Mouse (Mus musculus) stomach, embryonic 15.5 days (tissue): ENCODE measurements around the gene 2700049A03Rik. TPM values are rescaled to one million over a fixed set of nuclear protein-coding genes. Genes with fewer than 3 reads are reported as not detected.
"Not testable (repeated sequence)": the region's sequence is repeated elsewhere in the genome, so short reads cannot be mapped to it uniquely, and the experiment has no call there.

Experiments used
- ATAC-seq: fragments of 200-750 bp; cut with Nextera tagmentation; 2 replicates; pipeline ENCODE4 v1.8.0; 2017; ENCODE audit warnings: low read depth, moderate number of reproducible peaks, moderate TSS enrichment; ENCODE audit not compliant: insufficient read depth, low FRiP score
- H3K27ac ChIP-seq: fragments of 300-500 bp; sonication (generic); 2 replicates; pipeline ENCODE4 v1.5.1; 2015; ENCODE audit warnings: mild to moderate bottlenecking, inconsistent platforms
- H3K27me3 ChIP-seq: fragments of 300-500 bp; sonication (generic); replicated peaks from 2 replicates; pipeline ENCODE4 v1.6.1; 2015; ENCODE audit warnings: inconsistent platforms
- H3K36me3 ChIP-seq: fragments of 300-500 bp; sonication (generic); 2 replicates; pipeline ENCODE4 v1.6.1; 2015; ENCODE audit warnings: inconsistent platforms
- H3K4me1 ChIP-seq: fragments of 300-500 bp; sonication (generic); 2 replicates; pipeline ENCODE4 v1.6.1; 2015; ENCODE audit warnings: inconsistent platforms
- H3K4me2 ChIP-seq: fragments of 300-500 bp; sonication (generic); 2 replicates; pipeline ENCODE4 v1.6.1; 2015; ENCODE audit warnings: mild to moderate bottlenecking, inconsistent platforms
- H3K4me3 ChIP-seq: fragments of 300-500 bp; sonication (generic); replicated peaks from 2 replicates; pipeline ENCODE4 v1.5.1; 2015; ENCODE audit warnings: inconsistent platforms
- H3K9ac ChIP-seq: fragments of 300-500 bp; sonication (generic); 2 replicates; pipeline ENCODE4 v1.6.1; 2015; ENCODE audit warnings: inconsistent platforms
- H3K9me3 ChIP-seq: fragments of 300-500 bp; sonication (generic); 2 replicates; pipeline ENCODE4 v1.6.1; 2016; ENCODE audit warnings: inconsistent platforms
- WGBS: fragments of 180-500 bp; shearing (Covaris S2); methylation state at CpG from one replicate; pipeline ENCODE4 v1.1.7; 2015; 5-methylcytosine and 5-hydroxymethylcytosine counted together
- polyA plus RNA-seq: library from polyadenylated mRNA; unstranded; fragments of >200 nt; fragmentation: Nextera tagmentation; extraction: Ambion mirVana; gene quantifications from 2 replicates; pipeline ENCODE4 v1.2.1, GENCODE M21; 2015

Gene 2700049A03Rik
- polyA plus RNA-seq = 10.3 and 13.0 TPM in 2 replicates

GRCm38 (mm10) chr12:71136130-71136973 is at the start of gene 2700049A03Rik, which contains the start of gene Timm9:
2700049A03Rik (plus strand) TSS chr12:71136848.
Timm9 (minus strand) TSS chr12:71136684.
- WGBS = under 1% methylated on average over 52 of the region's 52 CpGs
- Histone ChIP-seq H3K9ac (peak within 1 kb of the TSS; percentile 97), H3K27ac (peak within 1 kb of the TSS; percentile 82), H3K27me3 (no peaks in the 10 kb centered on the region), H3K9me3 (no peaks in the 10 kb centered on the region), H3K4me3 (peak within 1 kb of the TSS; percentile 98), H3K4me1 (peaks cover 11% of the 10 kb centered on the region; the same call in 1 of the 2 replicates), H3K4me2 (peak within 1 kb of the TSS; percentile 87), H3K36me3 (peaks cover 22% of the 10 kb centered on the region)
- peak; percentile 90 for ATAC-seq

- H3K9ac ChIP-seq, H3K9me3 ChIP-seq, H3K27ac ChIP-seq, H3K36me3 ChIP-seq, H3K4me2 ChIP-seq, ATAC-seq, H3K4me1 ChIP-seq, H3K4me3 ChIP-seq, H3K27me3 ChIP-seq: not testable (repeated sequence)
- WGBS = 80% methylated on average over 4 of the region's 4 CpGs
Observed at GRCm38 (mm10) chr12:71104275-71104674, 32.4 kb upstream of the 2700049A03Rik start.

- H3K9me3 ChIP-seq = no peaks in the 10 kb centered on the region
- no peak overlapping the region for H3K27ac ChIP-seq
- no peak overlapping the region for H3K4me2 ChIP-seq
- 0 out of 2 replicates have a peak, but pooled peaks cover 6% of the 10 kb centered on the region for H3K4me1 ChIP-seq
- WGBS = 80% methylated on average over 6 of the region's 6 CpGs
- no peaks in the 10 kb centered on the region for H3K27me3 ChIP-seq
- no peak overlapping the region for H3K9ac ChIP-seq
- H3K36me3 ChIP-seq = no peaks in the 10 kb centered on the region
- H3K4me3 ChIP-seq = no peak overlapping the region
- ATAC-seq = no peak
Observed at GRCm38 (mm10) chr12:71107216-71107771, 29.4 kb upstream of the 2700049A03Rik start.

- peak within 1 kb of the TSS; percentile 54 for H3K4me2 ChIP-seq
- WGBS = 6% methylated on average over 33 of the region's 33 CpGs
- 0 out of 2 replicates have a peak, but pooled peaks cover 6% of the 10 kb centered on the region for H3K4me1 ChIP-seq
- H3K27ac ChIP-seq = no peak within 1 kb of the TSS
- peak within 1 kb of the TSS; percentile 25 for H3K4me3 ChIP-seq
- no peak within 1 kb of the TSS for H3K9ac ChIP-seq
- 0 out of 2 replicates have a peak, but pooled peaks cover 3% of the 10 kb centered on the region for H3K27me3 ChIP-seq
- no peaks in the 10 kb centered on the region for H3K36me3 ChIP-seq
- ATAC-seq = no peak; the same call in 1 of the 2 replicates
- H3K9me3 ChIP-seq = no peaks in the 10 kb centered on the region
Observed at GRCm38 (mm10) chr12:71111331-71111730, 25.3 kb upstream of the 2700049A03Rik start, which contains the start of gene Tomm20l. Tomm20l (plus strand) TSS chr12:71111428.

GRCm38 (mm10) chr12:71113074-71113473 is 23.6 kb upstream of the 2700049A03Rik start:
- 0 out of 2 replicates have a peak, but pooled peaks cover 6% of the 10 kb centered on the region for H3K4me1 ChIP-seq
- H3K9ac ChIP-seq = no peak overlapping the region
- H3K36me3 ChIP-seq = no peaks in the 10 kb centered on the region
- H3K4me3 ChIP-seq = no peak overlapping the region
- H3K27me3 ChIP-seq = 0 out of 2 replicates have a peak, but pooled peaks cover 3% of the 10 kb centered on the region
- WGBS = 76% methylated on average over 10 of the region's 10 CpGs
- no peak for ATAC-seq
- no peak overlapping the region for H3K27ac ChIP-seq
- H3K4me2 ChIP-seq = no peak overlapping the region
- H3K9me3 ChIP-seq = no peaks in the 10 kb centered on the region

- Histone ChIP-seq H3K4me1 (0 out of 2 replicates have a peak, but pooled peaks cover 6% of the 10 kb centered on the region), H3K27me3 (0 out of 2 replicates have a peak, but pooled peaks cover 3% of the 10 kb centered on the region), H3K9me3 (no peaks in the 10 kb centered on the region), H3K4me3 (no peak overlapping the region), H3K27ac (no peak overlapping the region), H3K9ac (no peak overlapping the region), H3K4me2 (no peak overlapping the region), H3K36me3 (no peaks in the 10 kb centered on the region)
- 26% methylated on average over 12 of the region's 12 CpGs for WGBS
- peak; percentile 63; the same call in 1 of the 2 replicates for ATAC-seq
Observed at GRCm38 (mm10) chr12:71113675-71114288, 22.9 kb upstream of the 2700049A03Rik start.

GRCm38 (mm10) chr12:71116411-71116810 is 20.2 kb upstream of the 2700049A03Rik start:
- no peak for ATAC-seq
- Histone ChIP-seq H3K27me3 (0 out of 2 replicates have a peak, but pooled peaks cover 3% of the 10 kb centered on the region), H3K9ac (no peak overlapping the region), H3K36me3 (no peaks in the 10 kb centered on the region), H3K9me3 (no peaks in the 10 kb centered on the region), H3K4me1 (0 out of 2 replicates have a peak, but pooled peaks cover 2% of the 10 kb centered on the region), H3K4me2 (no peak overlapping the region), H3K27ac (no peak overlapping the region), H3K4me3 (no peak overlapping the region)
- 76% methylated on average over 5 of the region's 5 CpGs for WGBS

GRCm38 (mm10) chr12:71122731-71123130 is 13.9 kb upstream of the 2700049A03Rik start:
- H3K36me3 ChIP-seq = peaks cover 25% of the 10 kb centered on the region
- H3K4me1 ChIP-seq = no peaks in the 10 kb centered on the region
- ATAC-seq = no peak
- H3K27me3 ChIP-seq = no peaks in the 10 kb centered on the region
- no peaks in the 10 kb centered on the region for H3K9me3 ChIP-seq
- H3K4me2 ChIP-seq = no peak overlapping the region
- 90% methylated on average over 10 of the region's 10 CpGs for WGBS
- no peak overlapping the region for H3K9ac ChIP-seq
- no peak overlapping the region for H3K4me3 ChIP-seq
- H3K27ac ChIP-seq = no peak overlapping the region

GRCm38 (mm10) chr12:71123286-71123685 is 13.4 kb upstream of the 2700049A03Rik start:
- no peak overlapping the region for H3K4me3 ChIP-seq
- H3K27ac ChIP-seq = no peak overlapping the region
- no peak overlapping the region for H3K4me2 ChIP-seq
- H3K27me3 ChIP-seq = no peaks in the 10 kb centered on the region
- H3K36me3 ChIP-seq = peaks cover 25% of the 10 kb centered on the region
- H3K9me3 ChIP-seq = no peaks in the 10 kb centered on the region
- no peak overlapping the region for H3K9ac ChIP-seq
- ATAC-seq = no peak
- no peaks in the 10 kb centered on the region for H3K4me1 ChIP-seq
- WGBS = 85% methylated on average over 9 of the region's 9 CpGs

- H3K4me2 ChIP-seq = peak overlapping the region; percentile 87
- no peak overlapping the region for H3K27ac ChIP-seq
- no peak overlapping the region; the same call in 1 of the 2 replicates for H3K9ac ChIP-seq
- no peaks in the 10 kb centered on the region for H3K27me3 ChIP-seq
- no peak for ATAC-seq
- WGBS = 20% methylated on average over 5 of the region's 5 CpGs
- peaks cover 21% of the 10 kb centered on the region for H3K36me3 ChIP-seq
- H3K9me3 ChIP-seq = no peaks in the 10 kb centered on the region
- peak overlapping the region; percentile 98 for H3K4me3 ChIP-seq
- peaks cover 11% of the 10 kb centered on the region; the same call in 1 of the 2 replicates for H3K4me1 ChIP-seq
Observed at GRCm38 (mm10) chr12:71135581-71135980, 1.1 kb upstream of the 2700049A03Rik start.

GRCm38 (mm10) chr12:71136974-71137491 is 385 bp downstream of the 2700049A03Rik start:
- Histone ChIP-seq H3K4me2 (peak overlapping the region; percentile 87), H3K36me3 (peaks cover 21% of the 10 kb centered on the region), H3K4me1 (peaks cover 11% of the 10 kb centered on the region; the same call in 1 of the 2 replicates), H3K9me3 (no peaks in the 10 kb centered on the region), H3K4me3 (peak overlapping the region; percentile 98), H3K27me3 (no peaks in the 10 kb centered on the region), H3K27ac (peak overlapping the region; percentile 82), H3K9ac (peak overlapping the region; percentile 39; the same call in 1 of the 2 replicates)
- ATAC-seq = peak; percentile 78
- under 1% methylated on average over 30 of the region's 30 CpGs for WGBS
